Mouse (Mus musculus) MEL (cell line): ENCODE measurements around the gene Spns2. TPM values are rescaled to one million over a fixed set of nuclear protein-coding genes. Genes with fewer than 3 reads are reported as not detected.

Source experiments
- DNase-seq: peaks from one replicate; pipeline ENCODE4 v3.0.0; 2011; ENCODE audit warnings: low read depth, low spot score
- H3K27ac ChIP-seq: 2 replicates; pipeline ENCODE4 v1.5.1; 2012; ENCODE audit warnings: low read depth, mild to moderate bottlenecking, control low read depth, low read length, moderate library complexity; ENCODE audit not compliant: control insufficient read depth
- H3K27me3 ChIP-seq, 2 experiments: fragments of 150-350 bp in 1 of 2; sonication (generic) in 1 of 2; 2 replicates each; pipeline ENCODE4 v1.6.1; 2012; ENCODE audit warnings: low read length in 2 of 2, mild to moderate bottlenecking in 2 of 2, improper control_type of control experiment in 1 of 2, moderate library complexity in 1 of 2; ENCODE audit not compliant: insufficient read depth in 2 of 2, control insufficient read depth in 1 of 2
- H3K36me3 ChIP-seq, 2 experiments: 2 replicates each; pipeline ENCODE4 v1.6.1; 2012 to 2014; ENCODE audit warnings: low read length in 2 of 2, improper control_type of control experiment in 1 of 2, inconsistent platforms in 1 of 2, mild to moderate bottlenecking in 1 of 2; ENCODE audit not compliant: insufficient read depth in 2 of 2, control insufficient read depth in 1 of 2
- H3K4me1 ChIP-seq, 2 experiments: fragments of 150-350 bp in 1 of 2; sonication (generic) in 1 of 2; 2 replicates each; pipeline ENCODE4 v1.6.1; 2012; ENCODE audit warnings: low read length in 2 of 2, improper control_type of control experiment in 1 of 2, mild to moderate bottlenecking in 1 of 2; ENCODE audit not compliant: insufficient read depth in 2 of 2, control insufficient read depth in 1 of 2
- H3K4me3 ChIP-seq, 2 experiments: fragments of 150-350 bp in 1 of 2; sonication (generic) in 1 of 2; 2 replicates each; pipeline ENCODE4 v1.5.1; 2012; ENCODE audit warnings: low read depth in 2 of 2, low read length in 2 of 2, mild to moderate bottlenecking in 2 of 2, moderate library complexity in 2 of 2, control low read depth in 1 of 2, improper control_type of control experiment in 1 of 2; ENCODE audit not compliant: control insufficient read depth in 1 of 2, insufficient read depth in 1 of 2
- H3K79me2 ChIP-seq: 2 replicates; pipeline ENCODE4 v1.6.1; 2012; ENCODE audit warnings: mild to moderate bottlenecking, low read length, moderate library complexity; ENCODE audit not compliant: control insufficient read depth, poor library complexity, insufficient read depth
- H3K9ac ChIP-seq: 2 replicates; pipeline ENCODE4 v1.6.1; 2012; ENCODE audit warnings: low read depth, mild to moderate bottlenecking, control low read depth, low read length, moderate library complexity; ENCODE audit not compliant: control insufficient read depth, poor library complexity, severe bottlenecking
- H3K9me3 ChIP-seq: fragments of 150-350 bp; sonication (generic); replicated peaks from 2 replicates; pipeline ENCODE4 v1.6.1; 2012; ENCODE audit warnings: mild to moderate bottlenecking, low read length, improper control_type of control experiment, moderate library complexity; ENCODE audit not compliant: insufficient read depth
- BHLHE40 ChIP-seq: IDR thresholded peaks from 2 replicates; pipeline ENCODE4 v1.6.1; 2012; ENCODE audit warnings: low read depth, mild to moderate bottlenecking, inconsistent platforms, low read length, improper control_type of control experiment, borderline replicate concordance
- CTCF ChIP-seq, 3 experiments: IDR thresholded peaks in 2 of 3; conservative IDR thresholded peaks in 1 of 3; 2 replicates each; pipeline ENCODE4 v1.5.1; 2011 to 2012; ENCODE audit warnings: low read length in 3 of 3, low read depth in 2 of 3, mild to moderate bottlenecking in 2 of 3, improper control_type of control experiment in 1 of 3, inconsistent platforms in 1 of 3, mixed read lengths in 1 of 3, moderate library complexity in 1 of 3; ENCODE audit not compliant: control insufficient read depth in 1 of 3, insufficient read depth in 1 of 3, poor library complexity in 1 of 3, severe bottlenecking in 1 of 3
- ELF1 ChIP-seq: IDR thresholded peaks from 2 replicates; pipeline ENCODE4 v1.6.1; 2014; ENCODE audit warnings: low read depth, mild to moderate bottlenecking, inconsistent platforms, low read length, improper control_type of control experiment, moderate library complexity
- EP300 ChIP-seq, 2 experiments: IDR thresholded peaks; 2 replicates each; pipeline ENCODE4 v1.6.1; 2011; ENCODE audit warnings: improper control_type of control experiment in 2 of 2, low read length in 2 of 2, low read depth in 1 of 2, mild to moderate bottlenecking in 1 of 2
- ETS1 ChIP-seq: IDR thresholded peaks from 2 replicates; pipeline ENCODE4 v1.6.1; 2012; ENCODE audit warnings: low read depth, mild to moderate bottlenecking, inconsistent platforms, low read length, improper control_type of control experiment, moderate library complexity
- GABPA ChIP-seq: IDR thresholded peaks from 2 replicates; pipeline ENCODE4 v1.6.1; 2012; ENCODE audit warnings: low read depth, mild to moderate bottlenecking, inconsistent platforms, low read length, improper control_type of control experiment, moderate library complexity
- HCFC1 ChIP-seq: IDR thresholded peaks from 2 replicates; pipeline ENCODE4 v1.6.1; 2012; ENCODE audit warnings: low read depth, mild to moderate bottlenecking, inconsistent platforms, low read length, improper control_type of control experiment, moderate library complexity
- KAT2A ChIP-seq: conservative IDR thresholded peaks from 2 replicates; pipeline ENCODE4 v1.6.1; 2012; ENCODE audit warnings: low read depth, low read length, improper control_type of control experiment, inconsistent platforms
- MAFK ChIP-seq: IDR thresholded peaks from 2 replicates; pipeline ENCODE4 v1.6.1; 2011; ENCODE audit warnings: low read depth, mild to moderate bottlenecking, low read length, improper control_type of control experiment, borderline replicate concordance
- MAX ChIP-seq: IDR thresholded peaks from 2 replicates; pipeline ENCODE4 v1.6.1; 2011; ENCODE audit warnings: low read length, improper control_type of control experiment
- MAZ ChIP-seq: IDR thresholded peaks from 2 replicates; pipeline ENCODE4 v1.6.1; 2012; ENCODE audit warnings: low read depth, mild to moderate bottlenecking, inconsistent platforms, low read length, improper control_type of control experiment
- MEF2A ChIP-seq: IDR thresholded peaks from 2 replicates; pipeline ENCODE4 v1.6.1; 2014; ENCODE audit warnings: low read depth, mild to moderate bottlenecking, inconsistent platforms, low read length, improper control_type of control experiment; ENCODE audit not compliant: poor library complexity, insufficient replicate concordance, severe bottlenecking; ENCODE audit errors: extremely low read depth
- MXI1 ChIP-seq: IDR thresholded peaks from 2 replicates; pipeline ENCODE4 v1.6.1; 2011; ENCODE audit warnings: mild to moderate bottlenecking, low read depth, low read length, improper control_type of control experiment
- MYB ChIP-seq: IDR thresholded peaks from 2 replicates; pipeline ENCODE4 v1.6.1; 2011; ENCODE audit warnings: mild to moderate bottlenecking, low read depth, low read length, improper control_type of control experiment
- MYC ChIP-seq: IDR thresholded peaks from 2 replicates; pipeline ENCODE4 v1.6.1; 2011; ENCODE audit warnings: low read depth, mild to moderate bottlenecking, low read length, improper control_type of control experiment, moderate library complexity
- NELFE ChIP-seq: IDR thresholded peaks from 2 replicates; pipeline ENCODE4 v1.6.1; 2011; ENCODE audit warnings: low read depth, low read length, improper control_type of control experiment
- POLR2A ChIP-seq, 2 experiments: IDR thresholded peaks; 2 replicates each; pipeline ENCODE4 v1.6.1; 2011 to 2012; ENCODE audit warnings: low read length in 2 of 2, mild to moderate bottlenecking in 2 of 2, control low read depth in 1 of 2, improper control_type of control experiment in 1 of 2, low read depth in 1 of 2, moderate library complexity in 1 of 2; ENCODE audit not compliant: control insufficient read depth in 1 of 2, insufficient read depth in 1 of 2, poor library complexity in 1 of 2
- POLR2AphosphoS5 ChIP-seq: IDR thresholded peaks from 2 replicates; pipeline ENCODE4 v1.6.1; 2012; ENCODE audit warnings: low read depth, borderline replicate concordance, mild to moderate bottlenecking, inconsistent platforms, low read length, moderate library complexity, mixed read lengths
- RAD21 ChIP-seq: IDR thresholded peaks from 2 replicates; pipeline ENCODE4 v1.6.1; 2011; ENCODE audit warnings: mild to moderate bottlenecking, low read depth, low read length, improper control_type of control experiment
- SIN3A ChIP-seq: IDR thresholded peaks from 2 replicates; pipeline ENCODE4 v1.6.1; 2012; ENCODE audit warnings: low read length, improper control_type of control experiment, inconsistent platforms
- TBP ChIP-seq: IDR thresholded peaks from 2 replicates; pipeline ENCODE4 v1.8.0; 2011; ENCODE audit warnings: low read depth, low read length, improper control_type of control experiment
- TCF12 ChIP-seq: IDR thresholded peaks from 2 replicates; pipeline ENCODE4 v1.6.1; 2014; ENCODE audit warnings: low read depth, mild to moderate bottlenecking, inconsistent platforms, low read length, improper control_type of control experiment, moderate library complexity
- UBTF ChIP-seq: IDR thresholded peaks from 2 replicates; pipeline ENCODE4 v1.6.1; 2012; ENCODE audit warnings: low read depth, mild to moderate bottlenecking, inconsistent platforms, low read length, improper control_type of control experiment, moderate library complexity, borderline replicate concordance; ENCODE audit not compliant: insufficient read depth
- USF1 ChIP-seq: IDR thresholded peaks from 2 replicates; pipeline ENCODE4 v1.6.1; 2014; ENCODE audit warnings: low read depth, mild to moderate bottlenecking, inconsistent platforms, low read length, improper control_type of control experiment, moderate library complexity
- USF2 ChIP-seq, 2 experiments: IDR thresholded peaks; 2 replicates each; pipeline ENCODE4 v1.6.1; 2011 to 2012; ENCODE audit warnings: improper control_type of control experiment in 2 of 2, low read length in 2 of 2, borderline replicate concordance in 1 of 2, inconsistent platforms in 1 of 2, low read depth in 1 of 2, mild to moderate bottlenecking in 1 of 2; ENCODE audit not compliant: insufficient read depth in 1 of 2
- ZC3H11A ChIP-seq: IDR thresholded peaks from 2 replicates; pipeline ENCODE4 v1.6.1; 2012; ENCODE audit warnings: low read depth, mild to moderate bottlenecking, inconsistent platforms, low read length, improper control_type of control experiment
- ZKSCAN1 ChIP-seq: IDR thresholded peaks from 2 replicates; pipeline ENCODE4 v1.6.1; 2012; ENCODE audit warnings: low read depth, mild to moderate bottlenecking, inconsistent platforms, low read length, improper control_type of control experiment, moderate library complexity
- ZNF384 ChIP-seq: IDR thresholded peaks from 2 replicates; pipeline ENCODE4 v1.6.1; 2012; ENCODE audit warnings: low read depth, mild to moderate bottlenecking, inconsistent platforms, low read length, improper control_type of control experiment
- polyA plus RNA-seq, 2 experiments: library from polyadenylated mRNA; stranded (reverse) in 1 of 2; unstranded in 1 of 2; fragments of >175 nt in 1 of 2; fragments of >200 nt in 1 of 2; gene quantifications; 2 replicates each; pipeline versions ENCODE4 v1.2.1 to v1.2.4; 2012; ENCODE audit warnings: low replicate concordance in 2 of 2, low read depth in 1 of 2; ENCODE audit not compliant: insufficient read length in 2 of 2, insufficient read depth in 1 of 2, missing spikeins in 1 of 2
- total RNA-seq: library from RNA; depleted of rRNA; stranded (reverse); fragments of 300-350 nt; gene quantifications from 2 replicates; pipeline ENCODE4 v1.2.3, GENCODE M21; 2012

Spns2 gene
- total and polyA plus RNA-seq, 3 experiments: 0.58 to 3.0 TPM; not detected in 1

DNA sequence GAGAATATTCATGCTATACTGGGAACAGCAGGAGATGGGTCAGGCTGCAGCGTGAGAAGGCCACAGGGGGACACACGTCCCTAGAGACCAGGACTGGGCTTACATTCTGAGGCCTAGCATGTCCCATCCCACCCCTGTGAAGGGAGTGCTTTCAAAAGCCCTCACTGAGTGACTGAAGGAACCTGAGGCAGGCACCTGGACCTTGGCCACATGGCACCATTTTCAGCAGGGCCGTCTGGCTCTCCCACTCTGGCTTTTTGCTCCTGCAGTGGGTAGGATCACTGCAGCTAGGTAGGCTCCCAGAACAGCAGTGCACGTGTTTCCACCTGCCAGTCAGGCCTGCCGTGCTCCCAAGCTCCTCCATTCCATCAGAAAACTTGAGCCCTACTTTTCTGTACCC, 21.2 kb downstream of the Spns2 start:
- Histone ChIP-seq H3K79me2 (no peaks in the 10 kb centered on the region), H3K9ac (no peak overlapping the region), H3K4me1 (peaks cover 11 to 42% of the 10 kb centered on the region in 2 experiments), H3K9me3 (no peaks in the 10 kb centered on the region), H3K27ac (no peak overlapping the region), H3K4me3 (no peak overlapping the region), H3K36me3 (peaks cover 0 to 21% of the 10 kb centered on the region in 2 experiments; a peak in 2 of 4 replicates), H3K27me3 (no peaks in the 10 kb centered on the region)
- TF ChIP-seq ZC3H11A (no peak), CTCF (IDR thresholded peaks at IDR 0.05 in 2 of 3, conservative IDR thresholded peaks at IDR 0.05 in 1 of 3; ENCODE audit: control insufficient read depth in 1 of 3, insufficient read depth in 1 of 3, low read depth in 2 of 3, low read length in 3 of 3, poor library complexity in 1 of 3, severe bottlenecking in 1 of 3) (no peak)
- no peak for DNase-seq

DNA sequence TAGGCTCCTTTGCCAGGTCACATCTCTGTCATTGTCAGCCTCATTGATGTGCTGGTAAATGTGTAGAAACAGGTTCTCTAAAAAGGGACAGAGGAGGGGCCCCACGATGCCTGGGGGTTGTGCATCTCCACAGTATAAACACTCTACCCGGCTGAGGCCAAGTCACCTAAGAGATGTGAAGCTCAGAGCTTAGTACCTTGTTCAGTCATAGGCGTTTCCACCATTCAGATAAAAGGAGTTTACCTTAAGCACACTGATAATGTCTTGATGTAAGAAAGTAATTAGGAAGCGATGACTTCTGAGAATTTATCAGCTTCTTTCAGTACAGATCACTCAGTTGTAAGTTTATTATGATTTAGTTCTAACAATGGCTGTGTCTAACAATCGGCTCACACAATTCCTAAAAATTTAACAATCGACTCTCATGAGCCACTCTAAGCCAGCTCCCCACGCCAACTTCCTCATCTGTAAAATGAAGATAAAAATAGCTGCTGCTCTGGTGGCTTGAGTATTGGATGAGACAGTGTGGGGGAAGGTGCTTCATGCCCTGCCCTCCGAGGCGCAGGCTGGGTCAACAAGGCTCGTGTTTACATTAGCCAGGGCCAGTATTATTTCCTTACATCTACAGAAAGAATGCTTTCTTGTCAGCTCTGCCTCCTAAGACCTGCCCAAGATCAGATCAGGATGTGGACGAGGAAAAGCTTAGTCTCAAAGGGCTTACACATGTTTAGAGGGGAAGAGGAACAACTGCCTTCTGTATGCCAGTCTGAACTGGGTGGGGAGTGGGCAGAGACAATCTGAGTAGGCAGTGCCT, 22.8 kb downstream of the Spns2 start:
- H3K9me3 ChIP-seq: no peaks in the 10 kb centered on the region
- H3K27ac ChIP-seq: peak overlapping the region; percentile 89
- H3K4me1 ChIP-seq: peaks cover 14 to 49% of the 10 kb centered on the region in 2 experiments
- peak overlapping the region; percentile 44 for H3K9ac ChIP-seq
- DNase-seq: peak; percentile 93
- no peaks in the 10 kb centered on the region for H3K79me2 ChIP-seq
- no peaks in the 10 kb centered on the region for H3K27me3 ChIP-seq
- peaks cover 0 to 24% of the 10 kb centered on the region in 2 experiments; a peak in 2 of 4 replicates for H3K36me3 ChIP-seq
- peak overlapping the region; percentile 40 to 64 for H3K4me3 ChIP-seq
- TF ChIP-seq MXI1 (peak; percentile 55), ZNF384 (no peak), TBP (peak; percentile 71; the same call in 1 of the 2 replicates), NELFE (no peak), ZC3H11A (no peak), CTCF (IDR thresholded peaks at IDR 0.05 in 2 of 3, conservative IDR thresholded peaks at IDR 0.05 in 1 of 3; ENCODE audit: control insufficient read depth in 1 of 3, insufficient read depth in 1 of 3, low read depth in 2 of 3, low read length in 3 of 3, poor library complexity in 1 of 3, severe bottlenecking in 1 of 3) (no peak), ELF1 (peak; percentile 65), ZKSCAN1 (no peak), POLR2A (IDR thresholded peaks at IDR 0.05; ENCODE audit: control insufficient read depth in 1 of 2, insufficient read depth in 1 of 2, low read depth in 1 of 2, low read length in 2 of 2, poor library complexity in 1 of 2) (no peak; a peak in 1 of 4 replicates), USF2 (IDR thresholded peaks at IDR 0.05; ENCODE audit: borderline replicate concordance in 1 of 2, insufficient read depth in 1 of 2, low read depth in 1 of 2, low read length in 2 of 2) (no peak), MYC (peak; percentile 61), POLR2AphosphoS5 (no peak), EP300 (IDR thresholded peaks at IDR 0.05; ENCODE audit: low read depth in 1 of 2, low read length in 2 of 2) (peak; percentile 61 to 75), MEF2A (peak; percentile 81; the same call in 1 of the 2 replicates), KAT2A (no peak), UBTF (no peak), MAFK (no peak), HCFC1 (peak; percentile 17; the same call in 1 of the 2 replicates), BHLHE40 (no peak; the same call in 1 of the 2 replicates), MAZ (no peak), SIN3A (peak; percentile 70), USF1 (no peak), MAX (no peak; the same call in 1 of the 2 replicates), ETS1 (no peak), TCF12 (peak; percentile 51), MYB (no peak), GABPA (no peak), RAD21 (no peak)
